Mouse (Mus musculus): ENCODE measurements at regions not wholly inside any gene's neighbourhood (a gene's known extent, or its start where the extent isn't known, plus 50 kb on each side); places are given as distances from the start of the nearest gene placed in this dataset.

DNA sequence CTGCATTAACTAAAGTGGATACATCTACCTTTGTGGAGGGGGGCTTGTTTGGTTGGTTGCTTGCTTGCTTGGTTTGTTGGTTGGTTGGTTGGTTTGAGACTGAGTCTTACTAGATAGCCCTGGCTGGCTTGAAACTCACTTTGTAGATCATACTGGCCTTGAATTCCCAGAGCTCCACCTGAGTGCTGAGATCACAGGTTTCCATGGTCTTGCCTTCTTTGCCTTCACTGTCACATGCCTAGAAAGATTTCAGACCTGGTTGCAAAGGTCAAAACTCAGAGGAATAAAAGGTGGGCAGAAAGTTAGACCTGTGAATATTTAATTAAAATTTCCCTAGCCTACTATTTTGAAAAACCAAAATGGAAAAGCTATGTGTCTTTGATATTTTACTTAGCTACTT lies 375.5 kb downstream of the Tns1 start:
- no peak for DNase-seq (ENCODE audit: low spot score)
- Histone ChIP-seq H3K36me3 (no peaks in the 10 kb centered on the region), H3K9me3 (no peaks in the 10 kb centered on the region), H3K27me3 (ENCODE audit: insufficient read depth, poor library complexity, severe bottlenecking) (no peaks in the 10 kb centered on the region), H3K4me3 (no peak overlapping the region), H3K27ac (no peak overlapping the region), H3K4me1 (replicated peaks) (peaks cover 12% of the 10 kb centered on the region)

GRCm38 (mm10) chr1:73744555-73745234 lies 379.6 kb downstream of the Tns1 start:
- Histone ChIP-seq H3K27me3 (ENCODE audit: insufficient read depth, poor library complexity, severe bottlenecking) (no peaks in the 10 kb centered on the region), H3K4me3 (no peak overlapping the region), H3K9me3 (no peaks in the 10 kb centered on the region), H3K4me1 (replicated peaks) (peaks cover 15% of the 10 kb centered on the region), H3K36me3 (no peaks in the 10 kb centered on the region), H3K27ac (peak overlapping the region; percentile 82)
- no peak for DNase-seq (ENCODE audit: low spot score)
- WGBS = 45% methylated on average over 4 of the region's 4 CpGs

GRCm38 (mm10) chr1:73743737-73744554 lies 380.3 kb downstream of the Tns1 start:
- no peaks in the 10 kb centered on the region for H3K9me3 ChIP-seq
- WGBS = 22% methylated on average over 6 of the region's 6 CpGs

DNA sequence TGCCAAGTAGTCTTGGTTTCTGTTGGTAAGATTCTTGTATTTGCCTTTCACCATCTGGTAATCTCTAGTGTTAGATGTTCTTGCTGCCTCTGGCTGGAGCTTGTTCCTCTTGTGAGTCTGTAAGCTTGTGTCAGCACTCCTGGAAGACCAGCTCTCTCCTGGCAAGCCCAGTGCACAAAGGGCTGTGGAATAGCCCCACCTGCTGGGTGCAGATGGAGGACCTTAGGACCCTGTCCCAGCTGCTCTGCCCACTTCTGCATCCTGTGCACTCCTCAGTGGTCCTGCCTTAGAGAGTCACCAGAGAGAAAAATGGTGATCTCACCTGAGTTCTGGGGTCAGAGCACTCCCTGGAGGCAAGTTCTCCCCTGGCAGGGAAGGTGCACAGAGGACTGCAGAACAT lies 387.2 kb downstream of the Tns1 start:
- no peak overlapping the region for H3K4me3 ChIP-seq
- no peaks in the 10 kb centered on the region for H3K27me3 ChIP-seq (ENCODE audit: insufficient read depth, poor library complexity, severe bottlenecking)
- no peaks in the 10 kb centered on the region for H3K9me3 ChIP-seq
- peak; percentile 35 for DNase-seq (ENCODE audit: low spot score)
- H3K27ac ChIP-seq = no peak overlapping the region
- H3K36me3 ChIP-seq = no peaks in the 10 kb centered on the region
- H3K4me1 ChIP-seq (replicated peaks) = no peaks in the 10 kb centered on the region

More at GRCm38 (mm10) chr1:73743737-73744554, 380.3 kb downstream of the Tns1 start:
- peak; percentile 42 for DNase-seq (ENCODE audit: low spot score)
- H3K27ac ChIP-seq = peak overlapping the region; percentile 82
- no peaks in the 10 kb centered on the region for H3K27me3 ChIP-seq (ENCODE audit: insufficient read depth, poor library complexity, severe bottlenecking)
- H3K36me3 ChIP-seq = no peaks in the 10 kb centered on the region
- H3K4me1 ChIP-seq (replicated peaks) = peaks cover 15% of the 10 kb centered on the region
- H3K4me3 ChIP-seq = no peak overlapping the region

DNA sequence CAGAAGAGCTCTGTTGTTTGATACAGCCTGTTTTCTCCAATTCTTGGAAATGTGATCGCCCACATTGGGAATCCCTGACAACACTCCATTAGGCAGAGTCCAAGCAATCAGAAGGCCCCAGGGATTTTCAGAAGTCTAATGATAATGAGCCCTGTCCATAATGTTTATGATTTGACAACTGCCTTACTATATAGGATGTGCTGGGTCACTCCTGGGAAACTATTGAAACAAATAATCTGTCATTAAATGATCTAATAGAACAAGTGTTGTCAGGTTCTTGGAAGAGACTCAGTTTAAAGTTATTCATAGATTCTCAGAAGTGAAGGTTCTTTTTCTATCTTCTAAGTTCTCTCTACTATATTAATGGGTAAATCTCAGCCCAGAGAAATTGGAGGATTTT lies 395.9 kb downstream of the Tns1 start:
- WGBS = 90% methylated on average over 1 of the region's 1 CpGs
- DNase-seq (ENCODE audit: low spot score) = no peak

GRCm38 (mm10) chr1:73727781-73728180 lies 396.5 kb downstream of the Tns1 start:
- H3K4me3 ChIP-seq = no peak overlapping the region

More for the DNA sequence above, 395.9 kb downstream of the Tns1 start:
- no peaks in the 10 kb centered on the region for H3K9me3 ChIP-seq
- no peak overlapping the region for H3K27ac ChIP-seq
- no peaks in the 10 kb centered on the region for H3K27me3 ChIP-seq (ENCODE audit: insufficient read depth, poor library complexity, severe bottlenecking)
- H3K4me3 ChIP-seq = no peak overlapping the region
- H3K36me3 ChIP-seq = no peaks in the 10 kb centered on the region
- no peaks in the 10 kb centered on the region for H3K4me1 ChIP-seq (replicated peaks)

GRCm38 (mm10) chr1:73726658-73727057 lies 397.6 kb downstream of the Tns1 start:
- Histone ChIP-seq H3K27me3 (ENCODE audit: insufficient read depth, poor library complexity, severe bottlenecking) (no peaks in the 10 kb centered on the region), H3K27ac (no peak overlapping the region), H3K4me3 (no peak overlapping the region), H3K9me3 (no peaks in the 10 kb centered on the region), H3K4me1 (replicated peaks) (no peaks in the 10 kb centered on the region), H3K36me3 (no peaks in the 10 kb centered on the region)
- 88% methylated on average over 2 of the region's 2 CpGs for WGBS
- no peak for DNase-seq (ENCODE audit: low spot score)

More at GRCm38 (mm10) chr1:73727781-73728180, 396.5 kb downstream of the Tns1 start:
- H3K36me3 ChIP-seq = no peaks in the 10 kb centered on the region
- no peaks in the 10 kb centered on the region for H3K9me3 ChIP-seq
- H3K27me3 ChIP-seq (ENCODE audit: insufficient read depth, poor library complexity, severe bottlenecking) = no peaks in the 10 kb centered on the region
- no peaks in the 10 kb centered on the region for H3K4me1 ChIP-seq (replicated peaks)
- no peak overlapping the region for H3K27ac ChIP-seq
- DNase-seq (ENCODE audit: low spot score) = no peak

DNA sequence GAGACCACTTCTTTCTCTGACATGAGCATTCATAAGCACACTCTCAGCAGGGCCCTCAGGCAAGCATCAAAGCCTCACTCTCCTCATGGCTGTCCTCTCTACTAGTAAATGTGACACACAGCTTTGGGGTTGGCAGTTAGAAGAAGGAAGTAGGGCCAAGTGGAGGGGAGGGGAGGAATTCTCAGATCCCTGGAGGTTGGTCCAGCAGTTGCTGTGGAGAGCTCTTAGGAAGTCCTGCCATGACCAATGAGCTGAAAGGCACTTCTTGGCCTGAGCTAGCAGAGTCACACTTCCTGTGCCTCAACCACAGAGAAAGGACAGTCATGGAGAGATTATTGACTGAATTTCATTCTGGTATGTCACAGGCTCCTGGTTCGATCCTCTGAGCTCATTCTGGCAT lies 398.8 kb downstream of the Tns1 start:
- 84% methylated on average over 1 of the region's 1 CpGs for whole genome bisulfite sequencing
- Histone ChIP-seq H3K27me3 (ENCODE audit: insufficient read depth, poor library complexity, severe bottlenecking) (no peaks in the 10 kb centered on the region), H3K27ac (no peak overlapping the region), H3K9me3 (no peaks in the 10 kb centered on the region), H3K4me1 (replicated peaks) (no peaks in the 10 kb centered on the region), H3K4me3 (no peak overlapping the region), H3K36me3 (no peaks in the 10 kb centered on the region)
- no peak for DNase-seq (ENCODE audit: low spot score)

- no peaks in the 10 kb centered on the region for H3K36me3 ChIP-seq
- no peak overlapping the region for H3K4me3 ChIP-seq
- H3K27ac ChIP-seq = no peak overlapping the region
- WGBS = 79% methylated on average over 2 of the region's 2 CpGs
- no peaks in the 10 kb centered on the region for H3K9me3 ChIP-seq
- no peaks in the 10 kb centered on the region for H3K4me1 ChIP-seq (replicated peaks)
- DNase-seq (ENCODE audit: low spot score) = no peak
- H3K27me3 ChIP-seq (ENCODE audit: insufficient read depth, poor library complexity, severe bottlenecking) = no peaks in the 10 kb centered on the region
Measured at GRCm38 (mm10) chr1:73724551-73724950, 399.7 kb downstream of the Tns1 start.

GRCm38 (mm10) chr1:73721486-73722225 lies 402.6 kb downstream of the Tns1 start:
- no peaks in the 10 kb centered on the region for H3K4me1 ChIP-seq (replicated peaks)
- 80% methylated on average over 6 of the region's 6 CpGs for WGBS
- H3K9me3 ChIP-seq = no peaks in the 10 kb centered on the region

GRCm38 (mm10) chr1:73718421-73718820 lies 405.8 kb downstream of the Tns1 start:
- WGBS = 81% methylated on average over 5 of the region's 5 CpGs
- Histone ChIP-seq H3K4me1 (replicated peaks) (no peaks in the 10 kb centered on the region), H3K4me3 (no peak overlapping the region), H3K27me3 (ENCODE audit: insufficient read depth, poor library complexity, severe bottlenecking) (no peaks in the 10 kb centered on the region), H3K27ac (no peak overlapping the region), H3K36me3 (no peaks in the 10 kb centered on the region), H3K9me3 (no peaks in the 10 kb centered on the region)
- DNase-seq (ENCODE audit: low spot score) = no peak

More at GRCm38 (mm10) chr1:73721486-73722225, 402.6 kb downstream of the Tns1 start:
- Histone ChIP-seq H3K27me3 (ENCODE audit: insufficient read depth, poor library complexity, severe bottlenecking) (no peaks in the 10 kb centered on the region), H3K27ac (no peak overlapping the region), H3K4me3 (no peak overlapping the region), H3K36me3 (no peaks in the 10 kb centered on the region)
- DNase-seq (ENCODE audit: low spot score) = no peak

DNA sequence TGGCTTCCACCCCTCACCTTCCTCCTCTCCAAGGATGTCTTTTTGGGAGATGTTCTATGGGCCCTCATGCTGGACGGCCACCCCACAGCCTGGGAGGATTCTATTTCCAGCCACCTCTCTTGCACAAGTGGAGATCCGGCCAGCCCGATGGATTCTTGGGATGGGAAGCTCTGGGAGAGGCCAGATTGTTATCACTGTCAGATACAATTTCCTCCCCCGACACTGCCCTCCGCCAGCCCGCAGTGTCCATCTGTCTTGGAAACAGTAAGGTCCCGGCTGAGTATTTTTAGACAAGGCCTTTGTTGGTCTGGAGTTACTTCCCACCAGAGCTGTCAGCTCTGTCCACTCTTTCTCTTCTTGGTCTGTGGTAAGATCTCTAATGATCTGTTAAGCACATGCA lies 406.8 kb downstream of the Tns1 start:
- DNase-seq (ENCODE audit: low spot score) = no peak
- H3K4me1 ChIP-seq (replicated peaks) = no peaks in the 10 kb centered on the region
- no peaks in the 10 kb centered on the region for H3K27me3 ChIP-seq (ENCODE audit: insufficient read depth, poor library complexity, severe bottlenecking)
- H3K36me3 ChIP-seq = no peaks in the 10 kb centered on the region
- H3K9me3 ChIP-seq = no peaks in the 10 kb centered on the region
- WGBS = 70% methylated on average over 7 of the region's 7 CpGs
- no peak overlapping the region for H3K27ac ChIP-seq
- no peak overlapping the region for H3K4me3 ChIP-seq

DNA sequence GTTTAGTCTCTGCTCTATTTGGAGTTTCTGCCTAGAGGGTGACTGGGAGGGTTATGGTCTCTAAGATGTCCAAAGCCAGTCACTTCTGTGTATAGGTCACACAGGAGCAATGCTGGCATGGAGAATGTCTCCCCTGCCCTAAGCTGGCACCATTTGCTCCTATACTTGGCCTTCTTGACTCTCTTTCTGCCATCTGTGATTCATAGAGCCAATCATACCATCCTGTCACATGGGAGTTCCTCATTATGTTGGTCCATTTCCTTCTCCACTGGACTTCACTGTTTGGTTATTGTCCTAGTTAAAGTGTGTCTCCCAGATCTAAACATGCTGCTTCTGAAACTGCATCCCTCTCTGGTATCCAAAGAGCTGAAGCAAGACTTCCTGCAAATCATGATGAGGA lies 407.3 kb downstream of the Tns1 start:
- H3K27me3 ChIP-seq (ENCODE audit: insufficient read depth, poor library complexity, severe bottlenecking) = no peaks in the 10 kb centered on the region
- no peaks in the 10 kb centered on the region for H3K9me3 ChIP-seq
- H3K36me3 ChIP-seq = no peaks in the 10 kb centered on the region
- H3K27ac ChIP-seq = no peak overlapping the region
- DNase-seq (ENCODE audit: low spot score) = no peak
- no peak overlapping the region for H3K4me3 ChIP-seq
- no peaks in the 10 kb centered on the region for H3K4me1 ChIP-seq (replicated peaks)
